Mouse (Mus musculus): Measurements from ENCODE around the gene Sgo2a. TPM values are rescaled to one million over a fixed set of nuclear protein-coding genes. Genes with fewer than 3 reads are reported as not detected.

Gene Sgo2a
- total RNA-seq (2023; ENCODE audit: inconsistent age) = 0.78 to 1.1 TPM (median 0.96 TPM) in 4 replicates

DNA sequence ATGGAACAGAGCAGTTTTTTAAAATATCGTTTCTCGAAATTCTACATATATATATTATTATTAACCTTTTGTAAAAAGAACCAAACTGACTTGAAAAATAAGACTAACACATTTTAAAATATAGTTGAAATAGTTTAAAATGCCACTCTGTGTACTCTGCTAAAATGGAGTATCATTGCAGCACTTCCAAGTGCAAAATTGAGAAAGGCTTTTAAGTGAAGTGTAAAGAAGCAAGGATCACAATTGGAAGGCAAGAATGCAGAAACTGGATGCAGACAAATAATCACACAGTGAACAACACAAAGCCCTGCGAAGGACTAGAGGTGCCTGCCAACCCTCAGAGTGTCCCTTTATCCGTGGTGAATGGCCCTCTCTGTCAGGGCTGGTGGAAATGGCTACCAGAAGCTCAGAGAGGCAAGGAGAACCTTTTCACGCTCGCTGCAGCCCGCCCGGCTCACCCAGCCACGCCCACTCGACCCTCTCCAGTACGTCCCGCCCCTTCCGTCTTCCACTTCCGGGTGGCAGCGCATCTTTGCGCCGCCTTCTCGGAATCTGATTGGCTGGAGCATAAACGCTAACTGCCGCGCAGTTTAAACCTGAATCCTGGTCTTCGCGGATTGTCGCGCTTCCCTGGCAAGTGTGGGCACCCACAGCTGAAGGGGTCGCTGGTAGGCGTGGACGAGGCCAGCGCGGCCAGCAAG is at the start of gene Sgo2a:
Gene Sgo2a, plus strand, starts transcription at position 540 of the 701 bp plus-strand sequence.

DNA sequence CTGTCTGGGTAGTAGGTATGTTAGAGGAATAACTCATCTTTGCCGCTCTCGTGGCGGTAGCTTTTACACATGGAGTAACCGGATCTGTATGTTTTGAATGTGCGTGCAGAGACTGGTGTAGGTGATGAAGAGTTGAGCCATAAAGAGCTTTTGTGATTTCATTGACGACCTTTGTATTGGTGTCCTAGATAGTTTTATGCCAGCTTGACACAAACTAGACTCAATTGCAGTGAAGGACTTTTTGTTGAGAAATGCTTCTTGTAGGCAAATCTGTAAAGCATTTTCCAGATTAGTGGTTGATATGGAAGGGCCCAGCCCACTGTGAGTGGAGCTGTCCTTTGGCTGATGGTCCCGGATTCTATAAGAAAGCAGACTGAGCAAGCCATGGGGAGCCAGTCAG is 23.1 kb downstream of the Sgo2a start, which contains the start of gene Kctd18:
Gene Kctd18, minus strand, starts transcription at position 101 of the 400 bp plus-strand sequence.

DNA sequence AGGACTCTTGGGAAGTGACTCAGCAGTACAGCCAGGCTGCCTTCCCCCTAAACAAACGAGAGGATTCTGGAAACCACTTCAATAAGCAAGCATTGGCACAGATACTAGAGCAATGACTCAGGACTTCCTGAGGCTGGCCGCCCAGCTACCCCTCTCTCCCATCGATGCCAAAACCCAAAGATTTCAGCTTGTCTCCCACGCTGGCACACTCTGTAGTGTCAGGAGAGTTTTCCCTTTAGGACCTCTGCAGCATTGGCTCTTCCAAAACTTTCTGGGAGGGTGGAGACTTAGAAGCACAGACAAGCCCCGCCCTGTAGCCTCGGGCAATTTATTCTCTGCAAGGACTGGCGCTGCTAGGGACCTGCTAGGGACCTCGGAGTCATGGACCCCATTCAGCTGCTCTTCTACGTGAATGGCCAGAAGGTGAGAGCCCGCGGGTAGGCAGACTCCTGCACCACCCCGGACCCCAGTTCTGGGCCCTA is 33.9 kb downstream of the Sgo2a start, which contains the start of gene Aox1:
Gene Aox1, plus strand, starts transcription at position 296 of the 482 bp plus-strand sequence.

Other genes with a start within 250 kb of the Sgo2a start
- not detected in 4 replicates for gene Spats2l, start 221.8 kb upstream of the Sgo2a start, total RNA-seq (2023; ENCODE audit: inconsistent age)
- gene Kctd18, start 23.0 kb downstream of the Sgo2a start, total RNA-seq (2023; ENCODE audit: inconsistent age) = 40.6 to 48.9 TPM (median 45.6 TPM) in 4 replicates
- gene Aox1, start 34.0 kb downstream of the Sgo2a start, total RNA-seq (2023; ENCODE audit: inconsistent age) = not detected in 4 replicates
- gene Aox3, start 117.2 kb downstream of the Sgo2a start, total RNA-seq (2023; ENCODE audit: inconsistent age) = not detected in 4 replicates
- 0.33 to 1.1 TPM (median 0.69 TPM) in 4 replicates for gene Aox4, start 214.4 kb downstream of the Sgo2a start, total RNA-seq (2023; ENCODE audit: inconsistent age)